Mouse (Mus musculus) mature B cell (primary cell): Measurements from ENCODE around the gene Ddx49.

Experiments
- in situ Hi-C: fragments of 300-500 bp; cut with MboI; formaldehyde crosslinking; loops from 2 replicates; pipeline ENCODE4 v1.14.3; 2019

The Ddx49 gene

GRCm38 (mm10) chr8:70316511-70317504, 14.5 kb upstream of the Ddx49 start:
- in situ Hi-C loops, result no loop called here

DNA sequence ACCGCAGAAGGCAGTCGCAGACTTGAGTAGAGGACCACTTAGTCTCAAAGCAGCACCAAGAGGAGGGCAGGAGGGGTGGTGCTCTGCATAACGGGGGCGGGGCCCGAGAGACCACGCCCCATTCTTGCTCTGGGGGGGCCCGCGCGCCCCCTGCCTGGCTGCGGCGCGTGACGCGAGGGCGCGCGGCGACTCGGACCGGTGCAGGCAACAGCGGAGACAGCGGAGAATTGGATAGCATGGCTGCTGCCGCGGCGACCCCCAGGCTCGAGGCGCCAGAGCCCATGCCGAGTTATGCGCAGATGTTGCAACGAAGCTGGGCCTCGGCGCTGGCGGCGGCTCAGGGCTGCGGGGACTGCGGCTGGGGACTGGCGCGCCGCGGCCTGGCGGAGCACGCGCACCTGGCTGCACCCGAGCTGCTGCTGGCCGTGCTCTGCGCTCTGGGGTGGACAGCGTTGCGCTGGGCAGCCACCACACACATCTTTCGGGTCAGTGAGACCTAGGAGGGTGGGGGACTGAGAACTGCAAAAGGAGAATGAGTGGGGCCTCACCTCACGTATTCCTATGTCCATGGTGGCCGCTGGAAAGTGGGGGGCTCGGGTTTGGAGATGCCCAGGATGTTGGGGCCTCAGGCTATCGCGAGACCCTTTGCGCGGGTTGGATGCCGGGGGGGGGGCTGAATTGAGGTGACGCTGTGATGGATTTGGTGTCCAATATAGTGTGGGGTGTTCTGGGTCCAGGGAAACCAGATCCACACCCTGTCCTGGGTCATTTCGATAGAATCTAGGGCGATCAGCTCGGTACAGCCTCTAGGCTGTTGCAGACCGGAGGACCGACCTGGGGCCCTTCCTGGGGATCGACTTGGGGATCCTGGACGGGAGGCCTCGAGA, 13.6 kb upstream of the Ddx49 start, which contains the start of gene Cers1:
TSS of gene Cers1 (plus strand) at position 152 of the 887 bp plus-strand sequence.
- in situ Hi-C loops, result no loop called here

DNA sequence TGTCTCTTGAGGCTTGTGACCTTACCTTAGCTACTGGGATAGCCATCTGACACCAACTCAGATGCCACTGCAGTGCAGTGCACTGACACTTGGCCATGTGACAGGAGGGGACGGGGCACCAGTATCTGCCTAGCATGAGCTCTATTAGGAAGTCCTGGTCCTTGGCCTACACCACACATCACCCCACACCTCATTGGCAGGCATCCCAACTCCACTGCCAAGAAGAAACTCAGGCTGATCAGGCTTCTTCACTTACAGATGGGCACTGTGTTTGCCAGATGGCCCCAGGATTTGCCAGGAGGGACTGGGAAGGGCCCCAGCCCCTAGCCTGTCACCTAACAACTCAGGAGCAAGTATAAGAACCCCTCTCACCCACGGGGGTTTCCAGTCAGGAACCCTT, 11.1 kb upstream of the Ddx49 start:
- in situ Hi-C loops, result no loop called here

DNA sequence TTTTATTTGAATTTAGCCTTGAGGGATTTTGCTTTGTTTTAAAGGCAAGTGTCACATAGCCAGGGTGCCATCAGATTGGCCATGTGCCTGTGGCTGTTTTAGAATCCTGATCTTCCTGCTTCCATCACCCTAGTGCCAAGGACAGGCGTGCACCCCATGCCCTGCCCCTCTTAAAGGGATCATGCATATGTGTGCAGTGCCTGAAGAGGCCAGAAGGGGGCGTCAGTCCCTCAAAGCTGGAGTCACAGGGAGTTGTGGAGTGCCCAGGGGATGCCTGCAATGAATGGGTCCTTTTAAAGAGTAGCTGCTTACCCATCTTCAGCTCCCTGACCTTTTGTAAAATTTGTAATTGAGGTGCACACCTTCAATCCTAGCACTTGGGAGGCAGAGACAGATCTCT, 7.0 kb upstream of the Ddx49 start:
- in situ Hi-C loops, result no loop called here

DNA sequence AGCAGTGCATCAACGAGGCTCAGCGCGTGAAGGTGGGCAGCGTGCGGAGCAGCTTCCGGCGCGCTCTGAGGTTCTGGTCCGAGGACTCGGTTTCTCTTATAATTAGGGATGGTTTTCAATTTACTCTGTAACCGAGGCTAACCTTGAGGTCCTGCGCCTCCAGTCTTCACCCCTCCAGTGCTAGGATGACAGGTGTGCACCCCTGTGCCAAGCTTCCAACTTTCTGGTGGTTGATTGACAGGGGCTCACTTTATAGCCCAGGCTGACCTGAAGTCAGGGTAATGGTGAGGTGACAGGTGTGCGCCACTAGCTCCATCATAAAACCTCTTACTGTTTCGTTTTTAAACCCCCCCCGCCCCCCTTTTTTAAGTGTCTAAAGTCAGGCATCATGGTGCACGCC, 612 bp upstream of the Ddx49 start:
- in situ Hi-C loops, result no loop called here

DNA sequence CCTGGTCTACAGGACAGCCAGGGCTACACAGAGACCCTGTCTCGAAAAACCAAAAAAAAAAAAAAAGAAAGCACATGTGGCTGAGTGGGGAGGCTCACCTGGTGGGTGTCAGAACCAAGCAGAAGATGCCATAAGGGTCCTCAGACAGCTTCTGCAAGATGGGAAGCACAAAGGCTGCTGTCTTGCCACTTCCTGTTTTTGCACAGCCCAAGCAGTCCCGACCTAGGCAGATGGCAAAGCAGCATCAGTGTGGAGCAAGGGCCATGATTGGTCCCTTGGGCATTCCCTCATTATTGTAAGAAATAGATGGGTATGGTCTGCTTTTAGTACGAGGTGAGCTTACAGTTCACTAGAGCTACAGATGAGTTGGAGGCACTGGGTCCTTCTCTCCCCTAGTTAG, 1.4 kb downstream of the Ddx49 start:
- in situ Hi-C loops, result no loop called here

DNA sequence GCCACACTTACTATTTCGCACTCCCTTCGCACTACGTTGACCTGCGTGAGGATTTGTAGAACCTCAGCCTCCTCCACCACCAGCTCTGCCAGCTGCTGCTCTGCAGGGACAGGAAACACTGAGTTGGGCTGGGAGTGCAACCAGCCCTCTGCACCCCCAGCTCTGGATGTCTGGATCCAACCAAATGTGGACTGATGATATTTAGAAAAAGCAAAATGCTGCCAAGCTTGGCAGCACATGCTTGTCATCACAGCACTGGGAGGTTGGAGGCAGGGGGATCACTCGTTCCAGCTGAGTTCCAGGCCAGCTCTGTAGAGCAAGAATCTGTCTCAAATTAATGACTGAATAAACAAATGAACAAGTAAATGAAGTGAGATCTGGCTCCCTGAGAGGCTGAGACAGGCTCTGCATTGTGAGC, 8.3 kb downstream of the Ddx49 start:
- in situ Hi-C loops, result no loop called here

DNA sequence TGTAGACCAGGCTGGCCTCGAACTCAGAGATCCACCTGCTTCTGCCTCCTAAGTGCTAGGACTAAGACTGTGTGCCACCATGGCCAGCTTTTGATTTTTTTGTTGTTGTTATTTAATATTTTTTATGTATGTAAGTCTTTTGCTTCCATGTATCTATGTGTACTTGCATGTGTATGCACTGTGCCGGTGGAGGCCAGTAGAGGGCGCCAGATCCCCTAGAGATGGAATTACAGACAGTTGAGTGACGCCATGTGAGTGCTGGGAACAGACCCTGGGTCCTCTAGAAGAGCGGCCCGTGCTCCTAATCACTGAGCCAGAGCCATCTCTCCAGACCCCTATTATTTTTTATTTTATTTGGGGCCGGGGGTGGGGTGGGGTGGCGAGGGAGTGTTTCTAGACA, 15.6 kb downstream of the Ddx49 start:
- in situ Hi-C loops, result no loop called here

- in situ Hi-C loops, result no loop called here
Measured at GRCm38 (mm10) chr8:70285304-70285703, 17.0 kb downstream of the Ddx49 start.

- in situ Hi-C loops, result no loop called here
Measured at GRCm38 (mm10) chr8:70284421-70284820, 17.9 kb downstream of the Ddx49 start.

DNA sequence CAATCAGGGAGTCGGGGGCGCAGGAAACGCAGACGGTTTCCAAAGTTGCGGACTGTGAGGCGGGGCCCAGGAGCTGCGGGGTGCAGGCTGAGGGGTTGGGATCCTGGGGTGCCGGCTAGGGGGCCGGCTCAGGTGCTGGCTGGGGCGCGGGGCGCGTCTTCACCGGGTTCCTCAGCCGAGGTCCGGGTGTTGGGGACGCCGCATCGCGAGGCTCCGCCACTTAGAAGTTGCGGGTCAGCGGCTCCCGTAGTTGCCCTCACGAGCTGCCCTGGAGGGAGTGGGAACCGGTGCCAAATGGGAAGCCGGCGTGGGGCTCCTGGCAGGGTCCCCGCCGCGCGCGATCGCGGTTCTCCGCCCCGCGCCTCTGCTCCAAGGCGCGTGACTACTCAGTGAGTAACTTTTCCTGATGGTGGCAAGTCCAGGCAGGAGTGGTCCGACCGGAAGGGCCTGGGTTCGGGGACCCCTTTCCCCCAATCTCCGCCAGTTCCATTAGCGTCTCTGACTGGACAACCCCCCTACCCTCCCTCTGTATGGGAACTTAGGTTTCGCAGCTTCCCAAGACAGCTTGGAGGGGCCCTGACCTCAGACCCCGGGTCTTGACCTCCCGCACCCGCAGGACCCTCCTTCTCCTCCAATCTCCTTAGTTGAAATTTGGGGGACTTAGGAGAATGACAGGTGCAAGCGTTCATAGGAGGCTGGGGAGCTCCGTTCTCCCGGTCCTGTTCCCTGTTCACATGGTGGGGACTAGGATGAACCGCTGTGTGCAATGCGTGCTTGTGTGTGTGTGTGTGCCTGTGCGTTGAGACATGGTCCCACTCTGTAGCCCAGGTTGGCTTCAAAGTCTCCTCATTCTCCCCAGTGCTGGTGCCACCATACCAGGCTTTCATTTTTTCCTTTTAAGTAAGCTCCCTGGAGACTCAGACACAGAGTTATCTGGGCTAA, 18.9 kb downstream of the Ddx49 start:
- in situ Hi-C loops, result no loop called here

- in situ Hi-C loops, result no loop called here
Measured at GRCm38 (mm10) chr8:70282603-70283135, 19.6 kb downstream of the Ddx49 start, which contains the start of gene Homer3. TSS of gene Homer3 (plus strand) at chr8:70282827.

GRCm38 (mm10) chr8:70281001-70281400, 21.3 kb downstream of the Ddx49 start:
- in situ Hi-C loops, result no loop called here

DNA sequence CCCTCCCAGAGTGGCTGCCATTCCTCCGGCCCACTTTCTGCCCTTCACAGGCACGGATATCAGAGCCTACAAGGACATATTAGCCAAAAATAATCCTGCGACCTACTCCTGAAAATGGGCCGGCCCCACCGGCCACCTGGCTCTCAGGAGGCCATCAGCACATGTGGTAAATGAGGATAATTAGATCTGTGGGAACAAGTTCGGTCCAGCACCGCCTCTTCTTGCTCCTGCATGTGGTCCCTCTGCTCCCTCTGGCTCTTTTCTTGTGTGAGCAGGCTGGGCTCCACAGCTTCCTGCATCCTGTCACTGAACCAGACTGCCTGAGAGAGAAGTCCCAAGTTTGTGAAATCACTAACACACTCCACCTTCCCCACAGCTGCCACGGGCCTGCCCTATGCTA, 23.0 kb downstream of the Ddx49 start:
- in situ Hi-C loops, result no loop called here

GRCm38 (mm10) chr8:70278175-70278574, 24.1 kb downstream of the Ddx49 start:
- in situ Hi-C loops, result no loop called here

GRCm38 (mm10) chr8:70276476-70276875, 25.8 kb downstream of the Ddx49 start:
- in situ Hi-C loops, result no loop called here

- in situ Hi-C loops, result no loop called here
Measured at GRCm38 (mm10) chr8:70274350-70274749, 27.9 kb downstream of the Ddx49 start.

DNA sequence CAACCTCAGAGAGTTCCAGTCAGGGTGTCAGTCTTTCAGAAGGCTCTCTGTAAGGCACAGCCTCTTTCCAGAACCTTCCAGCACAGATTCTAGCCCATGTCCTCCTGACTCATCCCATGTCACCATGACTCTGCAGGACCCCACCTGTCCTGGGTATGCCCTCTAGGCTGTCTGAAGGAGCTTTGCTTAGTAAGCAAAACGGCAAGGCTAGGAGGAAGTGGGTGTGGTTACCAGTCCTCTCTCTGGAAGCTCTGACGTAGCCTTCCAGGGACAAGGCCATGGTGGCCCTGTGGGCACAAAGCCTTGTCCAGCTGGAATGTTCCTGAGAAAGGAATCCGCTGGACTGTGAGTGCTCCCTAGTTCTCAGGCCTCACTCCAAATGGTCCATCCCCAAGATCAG, 29.3 kb downstream of the Ddx49 start:
- in situ Hi-C loops, result no loop called here

GRCm38 (mm10) chr8:70268799-70269565, 33.3 kb downstream of the Ddx49 start:
- in situ Hi-C loops, result no loop called here

DNA sequence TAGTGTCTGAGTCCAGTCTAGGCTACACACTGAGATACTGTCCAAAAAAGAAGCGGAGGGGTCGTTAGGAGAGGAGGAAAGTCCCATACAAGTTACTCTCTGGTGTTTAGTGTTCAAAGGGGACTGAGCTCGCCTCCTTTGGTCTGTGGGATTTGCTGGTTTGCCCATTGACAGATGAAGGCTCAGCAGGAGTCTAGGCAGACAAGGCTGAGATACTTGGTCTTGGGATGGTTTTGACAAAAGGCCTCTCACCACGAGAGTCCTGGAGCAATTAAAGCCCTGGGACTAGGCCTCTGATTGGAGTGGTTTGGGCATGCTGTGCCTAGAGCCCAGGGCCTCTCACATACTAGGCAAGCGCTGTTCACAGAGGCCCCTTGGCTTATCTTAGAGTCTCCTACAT, 34.0 kb downstream of the Ddx49 start:
- in situ Hi-C loops, result no loop called here
